Mouse (Mus musculus) E14TG2a.4 (cell line): Measurements from ENCODE around the gene Arsg.

Experiments
- CTCF ChIP-seq: conservative IDR thresholded peaks from 2 replicates; pipeline ENCODE4 v1.5.1; 2014; ENCODE audit warnings: low read length
- POU5F1 ChIP-seq: IDR thresholded peaks from 2 replicates; pipeline ENCODE4 v1.6.1; 2014; ENCODE audit warnings: low read length, borderline replicate concordance

DNA sequence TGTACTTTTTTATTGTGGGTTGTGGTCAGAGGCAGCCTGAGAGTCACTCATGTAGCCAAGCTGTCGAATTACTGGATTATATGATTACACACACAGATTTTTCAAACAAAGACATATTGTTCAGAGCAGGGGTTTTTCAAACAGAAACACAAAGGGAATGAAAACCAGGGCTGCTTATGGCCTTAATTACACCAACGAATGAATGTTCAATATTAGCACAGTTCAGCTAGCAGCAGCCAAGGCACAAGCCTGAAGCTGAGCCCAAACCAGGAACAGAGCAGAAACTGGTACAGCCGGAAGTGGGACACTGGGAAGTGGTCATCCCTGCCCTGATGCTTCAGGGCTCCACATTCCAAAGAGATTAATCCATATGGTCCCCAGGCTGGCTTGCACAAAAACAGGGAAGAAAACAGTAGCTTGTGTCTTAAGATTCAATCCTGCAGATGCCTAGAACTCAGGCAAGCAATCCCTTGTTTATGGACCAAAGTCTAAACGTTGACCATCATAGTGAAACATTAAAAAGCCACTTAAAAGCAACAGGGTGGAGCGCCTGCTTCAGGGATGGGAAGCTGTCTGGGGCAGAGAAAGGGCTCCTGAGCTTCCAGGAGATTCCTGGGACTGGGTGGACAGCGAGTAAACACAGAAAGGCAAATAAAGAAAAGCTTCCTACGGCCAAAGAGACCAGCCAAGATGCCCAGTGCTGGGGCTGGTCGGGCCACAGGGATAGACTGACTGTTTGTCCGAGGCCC is 137.0 kb downstream of the Arsg start:
- TF ChIP-seq CTCF (no peak), POU5F1 (no peak)
